Comparison of ENCODE assay signal across 8 mouse cellular contexts in the genomic region with DNA sequence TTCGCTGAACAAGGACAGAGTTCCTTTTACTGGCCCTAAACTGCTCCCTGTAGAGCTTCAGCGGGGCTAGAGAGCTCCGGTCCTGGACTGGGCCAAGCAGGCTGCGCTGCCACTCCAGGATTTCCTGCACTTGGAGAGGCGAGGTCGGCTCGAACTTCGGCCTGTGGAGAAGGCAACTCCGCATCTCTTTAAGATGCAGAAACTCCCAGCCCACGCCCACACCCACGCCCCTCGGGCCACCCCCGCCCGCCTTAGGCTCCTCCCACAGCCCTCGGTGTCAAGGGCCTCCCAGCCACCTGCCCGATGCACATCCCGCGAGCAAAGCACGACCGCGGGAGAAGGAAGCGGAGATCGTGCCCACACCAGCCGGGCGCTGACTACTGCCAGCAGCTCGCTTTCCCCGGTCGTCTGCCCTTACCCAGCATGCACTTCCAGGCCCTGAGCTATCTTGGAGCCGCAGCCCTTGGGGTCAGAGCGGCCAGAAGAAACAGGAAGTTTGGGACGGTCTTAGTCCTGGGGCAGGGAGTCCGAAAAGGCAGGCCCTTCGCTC. TPM values are rescaled to one million over a fixed set of nuclear protein-coding genes. Genes with fewer than 3 reads are reported as not detected.
A peak's percentile ranks its signal among the peaks of the same experiment; 100 is the strongest.
DNase-seq lines count a peak whose midpoint lies in the region; ATAC-seq lines count a peak whose summit lies in the region.

No protein-coding gene starts in this region.

- peak overlapping the region; percentile 38 for H3K4me3 ChIP-seq in hindbrain, embryonic 12.5 days

- DNase-seq in MN1 (ENCODE audit: low spot score), result peak; percentile 68
- DNase-seq in cerebellum, adult 9-11 months, result peak; percentile 80
- DNase-seq in frontal cortex, postnatal 10 days (ENCODE audit: low spot score in 2 of 2), result peak; percentile 24 to 56
- DNase-seq in layer of hippocampus, postnatal 14 days (ENCODE audit: low spot score in 2 of 2), result peak; percentile 21 to 36
- DNase-seq in lung, postnatal 10 days, result peak; percentile 91
- DNase-seq in ovary, postnatal 14 days (ENCODE audit: low spot score), result peak; percentile 66
- peak; percentile 79 to 87 for DNase-seq in thymus, postnatal 10 days (ENCODE audit: low spot score in 2 of 2)

- WGBS in hindbrain, embryonic 12.5 days, result 26% methylated on average over 33 of the region's 33 CpGs

- H3K27ac ChIP-seq in hindbrain, embryonic 12.5 days, result no peak overlapping the region

- H3K27me3 ChIP-seq in hindbrain, embryonic 12.5 days, result peaks cover 20% of the 10 kb centered on the region

- H3K9ac ChIP-seq in hindbrain, embryonic 12.5 days, result peak overlapping the region; percentile 50

- no peaks in the 10 kb centered on the region for H3K36me3 ChIP-seq in hindbrain, embryonic 12.5 days

- peak; percentile 72 for ATAC-seq in hindbrain, embryonic 12.5 days (ENCODE audit: low FRiP score)

- H3K4me1 ChIP-seq in hindbrain, embryonic 12.5 days, result 0 out of 2 replicates have a peak, but pooled peaks cover 2% of the 10 kb centered on the region

- peak overlapping the region; percentile 54 for H3K4me2 ChIP-seq in hindbrain, embryonic 12.5 days (replicated peaks)

- no peaks in the 10 kb centered on the region for H3K9me3 ChIP-seq in hindbrain, embryonic 12.5 days (replicated peaks)

RNA-seq across cellular contexts. Expression of gene Bcorl1, which starts 26.6 kb away (rescaled TPM):
- 8.0 and 9.5 TPM in 2 replicates for polyA plus RNA-seq in hindbrain, embryonic 12.5 days (2016; fragmentation: Nextera tagmentation; extraction: Ambion mirVana)
- total RNA-seq in layer of hippocampus, postnatal 14 days (2021), result 10 to 100 TPM; 16.4 to 17.7 TPM

RNA-seq across cellular contexts. Expression of gene Utp14a, which starts 57.9 kb away (rescaled TPM):
- polyA plus RNA-seq in hindbrain, embryonic 12.5 days (2016; fragmentation: Nextera tagmentation; extraction: Ambion mirVana), result 18.7 and 19.7 TPM in 2 replicates
- total RNA-seq in layer of hippocampus, postnatal 14 days (2021), result 10 to 100 TPM; 17.9 to 18.0 TPM

Comparison
In these comparisons a context has a peak if more than half of its experiments do, and no peak if none do; other contexts are left out.
1. DNase-seq: peak in every context shown above with its lines; median percentile 91 in lung, postnatal 10 days; 83 in thymus, postnatal 10 days; 80 in cerebellum, adult 9-11 months; 68 in MN1; 66 in ovary, postnatal 14 days; 40 in frontal cortex, postnatal 10 days; 28 in layer of hippocampus, postnatal 14 days.